Mouse (Mus musculus) cortical plate, adult 2 months (tissue): ENCODE measurements around the gene Lrrc8d. TPM values are rescaled to one million over a fixed set of nuclear protein-coding genes. Genes with fewer than 3 reads are reported as not detected.

ENCODE experiments used
- H3K27ac ChIP-seq: fragments of 200-500 bp; 2 replicates; pipeline ENCODE4 v1.5.1; 2012; ENCODE audit warnings: low read length, control low read depth, inconsistent platforms; ENCODE audit not compliant: insufficient read depth
- H3K4me1 ChIP-seq: fragments of 200-500 bp; 2 replicates; pipeline ENCODE4 v1.6.1; 2011; ENCODE audit warnings: low read length; ENCODE audit not compliant: control insufficient read depth, insufficient read depth
- H3K4me3 ChIP-seq: fragments of 200-500 bp; 2 replicates; pipeline ENCODE4 v1.5.1; 2011; ENCODE audit warnings: mild to moderate bottlenecking, low read length, control low read depth; ENCODE audit not compliant: insufficient read depth
- CTCF ChIP-seq: fragments of 200-500 bp; IDR thresholded peaks from 2 replicates; pipeline ENCODE4 v1.5.1; 2011; ENCODE audit warnings: mild to moderate bottlenecking, control low read depth, low read length; ENCODE audit not compliant: insufficient read depth; ENCODE audit errors: extremely low read depth
- POLR2A ChIP-seq: fragments of 200-500 bp; IDR thresholded peaks from 2 replicates; pipeline ENCODE4 v1.6.1; 2011; ENCODE audit warnings: mild to moderate bottlenecking, low read length, control low read depth; ENCODE audit not compliant: insufficient read depth; ENCODE audit errors: extremely low read depth
- polyA plus RNA-seq: library from polyadenylated mRNA; depleted of rRNA; stranded (reverse); fragments of >200 nt; gene quantifications from 2 replicates; pipeline ENCODE4 v1.2.3, GENCODE M21; 2012

Gene Lrrc8d
- polyA plus RNA-seq, 1 experiment, result 12.9 TPM

- Histone ChIP-seq H3K27ac (no peak overlapping the region), H3K4me3 (no peak overlapping the region), H3K4me1 (peaks cover 4% of the 10 kb centered on the region; the same call in 1 of the 2 replicates)
- TF ChIP-seq CTCF (no peak), POLR2A (no peak)
Measured at GRCm38 (mm10) chr5:105779331-105779730, 79.6 kb downstream of the Lrrc8d start.

GRCm38 (mm10) chr5:105783848-105784247, 84.1 kb downstream of the Lrrc8d start:
- TF ChIP-seq POLR2A, result no peak
- no peak for TF ChIP-seq CTCF
- Histone ChIP-seq H3K4me1 (peaks cover 2% of the 10 kb centered on the region; the same call in 1 of the 2 replicates), H3K27ac (no peak overlapping the region)

DNA sequence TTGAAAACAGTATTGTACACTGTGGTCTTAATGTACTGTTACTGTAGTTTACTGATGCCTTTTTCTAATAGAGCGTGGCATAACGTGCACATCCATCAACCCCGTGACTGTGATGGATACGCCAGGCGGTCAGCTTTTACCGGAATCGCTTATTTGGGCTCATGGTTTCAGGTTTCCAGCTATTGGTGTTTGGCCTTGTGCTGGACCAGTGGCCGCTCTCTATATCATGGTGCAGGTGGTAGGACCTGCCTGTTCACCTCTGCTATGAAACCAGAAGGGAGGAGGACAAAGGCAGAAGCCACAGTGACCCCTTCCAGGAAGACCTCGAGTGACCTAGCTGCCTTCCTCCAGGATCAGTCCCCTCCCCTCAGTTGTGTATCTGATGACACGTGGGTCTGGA, 85.0 kb downstream of the Lrrc8d start:
- TF ChIP-seq CTCF (no peak), POLR2A (no peak)
- Histone ChIP-seq H3K4me1 (peaks cover under 1% of the 10 kb centered on the region; the same call in 1 of the 2 replicates), H3K4me3 (no peak overlapping the region), H3K27ac (no peak overlapping the region)

More at GRCm38 (mm10) chr5:105783848-105784247, 84.1 kb downstream of the Lrrc8d start:
- H3K4me3 ChIP-seq, result no peak overlapping the region

DNA sequence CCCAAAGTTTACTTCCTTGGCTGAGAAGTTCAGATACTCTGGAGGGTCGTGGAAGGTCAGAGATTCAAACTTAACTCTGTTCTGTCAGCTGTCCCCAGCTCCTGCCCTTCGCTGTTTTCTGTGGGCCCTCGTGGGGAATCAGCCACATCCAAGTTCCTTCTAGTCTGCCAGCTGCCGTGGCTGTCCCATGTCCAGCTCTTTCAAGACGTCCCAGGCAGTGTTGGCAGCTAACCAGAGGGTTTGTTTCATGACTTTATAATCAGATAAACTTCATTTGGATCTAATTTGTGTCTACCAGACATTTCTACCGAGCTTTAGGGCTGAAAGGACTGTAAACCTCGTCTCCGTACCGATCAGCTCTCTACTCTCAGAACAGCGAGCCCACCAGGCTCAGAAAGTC, 87.8 kb downstream of the Lrrc8d start:
- H3K4me1 ChIP-seq, result peaks cover 2% of the 10 kb centered on the region; the same call in 1 of the 2 replicates
- no peak for TF ChIP-seq POLR2A
- TF ChIP-seq CTCF, result no peak
- no peak overlapping the region for H3K27ac ChIP-seq
- H3K4me3 ChIP-seq, result no peak overlapping the region

- Histone ChIP-seq H3K4me3 (no peak overlapping the region), H3K27ac (no peak overlapping the region), H3K4me1 (peaks cover 2% of the 10 kb centered on the region; the same call in 1 of the 2 replicates)
- TF ChIP-seq POLR2A (no peak), CTCF (no peak)
Measured at GRCm38 (mm10) chr5:105789801-105790200, 90.0 kb downstream of the Lrrc8d start.

GRCm38 (mm10) chr5:105792331-105792801, 92.6 kb downstream of the Lrrc8d start:
- Histone ChIP-seq H3K4me3 (no peak overlapping the region), H3K27ac (no peak overlapping the region), H3K4me1 (peaks cover 2% of the 10 kb centered on the region; the same call in 1 of the 2 replicates)
- no peak for TF ChIP-seq POLR2A
- no peak for TF ChIP-seq CTCF

DNA sequence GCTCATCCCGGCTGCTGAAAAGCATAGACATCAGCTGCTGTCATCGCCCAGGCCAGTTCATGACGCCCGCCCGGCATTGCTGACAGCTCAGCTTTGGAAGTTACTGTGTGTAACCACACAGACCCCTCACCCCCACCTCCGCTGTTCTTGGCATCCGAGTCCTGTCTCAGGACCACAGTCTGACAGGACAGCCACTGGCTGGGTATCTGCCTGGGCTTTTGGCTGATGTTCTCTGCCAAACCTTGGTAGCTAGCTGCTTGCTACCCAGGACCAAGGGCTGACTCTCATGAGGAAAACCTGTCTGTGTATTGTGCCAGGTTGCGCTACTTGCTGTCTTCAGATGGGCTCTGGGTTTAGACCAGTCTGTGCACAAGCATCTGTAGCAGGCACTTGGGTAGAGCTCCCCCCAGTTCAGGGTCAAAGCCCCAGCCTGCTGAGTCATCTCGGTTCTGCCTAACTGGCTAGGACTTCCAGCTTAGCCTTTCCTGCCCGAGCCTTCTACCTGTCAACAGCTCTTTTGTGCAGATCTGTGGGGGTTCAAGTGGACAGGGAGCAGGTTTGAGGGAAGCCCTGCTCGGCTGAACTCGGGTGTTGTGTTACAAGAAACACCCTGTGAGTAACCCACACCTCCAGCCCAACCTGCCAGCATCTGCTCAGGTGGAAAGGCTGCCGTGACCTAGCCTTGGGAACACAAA, 93.2 kb downstream of the Lrrc8d start:
- H3K4me1 ChIP-seq, result peaks cover 2% of the 10 kb centered on the region; the same call in 1 of the 2 replicates
- TF ChIP-seq POLR2A, result no peak
- no peak for TF ChIP-seq CTCF
- H3K4me3 ChIP-seq, result no peak overlapping the region
- H3K27ac ChIP-seq, result no peak overlapping the region

GRCm38 (mm10) chr5:105793548-105793940, 93.8 kb downstream of the Lrrc8d start:
- Histone ChIP-seq H3K4me3 (no peak overlapping the region), H3K4me1 (peaks cover 4% of the 10 kb centered on the region; the same call in 1 of the 2 replicates), H3K27ac (no peak overlapping the region)
- TF ChIP-seq POLR2A (no peak), CTCF (no peak)

GRCm38 (mm10) chr5:105798421-105798820, 98.7 kb downstream of the Lrrc8d start:
- no peak overlapping the region for H3K27ac ChIP-seq
- H3K4me3 ChIP-seq, result no peak overlapping the region
- TF ChIP-seq CTCF (no peak), POLR2A (no peak)
- peaks cover 6% of the 10 kb centered on the region for H3K4me1 ChIP-seq
